Mouse (Mus musculus) kidney, adult 18-20 months (tissue): ENCODE data around the gene AI413582.

Experiments
- DNase-seq: peaks from one replicate; pipeline ENCODE4 v3.0.0; 2021

Gene AI413582

DNA sequence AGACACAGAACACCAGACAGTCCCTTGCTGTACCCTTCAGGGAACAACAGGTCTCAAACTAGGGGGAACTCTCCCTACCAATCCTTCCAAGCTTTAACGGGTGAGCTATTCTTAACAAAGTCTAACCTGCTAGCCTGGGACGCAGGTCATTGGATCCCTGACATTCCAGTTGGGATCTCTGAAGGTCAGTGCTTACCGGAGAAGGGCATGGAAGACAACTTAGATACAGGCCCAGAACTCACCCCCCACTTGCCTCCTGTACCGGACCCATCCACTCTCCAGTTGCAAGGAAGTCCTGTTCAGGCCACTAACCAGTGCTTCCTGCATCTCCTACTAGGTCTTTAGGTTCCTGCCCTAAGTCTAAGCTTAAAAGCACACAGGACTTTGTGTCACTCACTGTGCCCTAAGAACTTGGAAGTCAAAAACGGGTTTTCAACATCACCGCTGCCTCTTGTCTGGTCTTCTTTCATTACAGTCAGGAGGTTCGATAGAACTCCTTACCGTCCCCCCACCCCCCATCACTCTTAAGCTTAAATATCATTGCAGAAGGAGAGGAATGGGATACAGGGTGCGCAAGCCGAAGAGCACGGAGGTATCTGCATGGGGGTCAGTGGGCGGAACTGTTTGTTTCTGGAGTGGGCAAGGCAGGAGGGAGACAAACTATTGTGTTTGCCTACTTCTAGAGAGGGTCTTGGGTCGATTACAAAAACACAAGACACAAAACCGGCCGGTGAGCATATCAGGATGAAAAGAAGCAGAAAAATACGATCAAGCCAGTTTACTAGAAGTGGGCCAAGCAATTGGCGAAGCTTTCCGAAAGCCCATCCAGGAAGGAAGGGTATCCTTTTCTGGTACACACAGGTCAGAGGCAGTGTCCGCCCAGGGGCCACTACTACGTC lies 11.2 kb downstream of the AI413582 start:
- DNase-seq, result peak; percentile 14

DNA sequence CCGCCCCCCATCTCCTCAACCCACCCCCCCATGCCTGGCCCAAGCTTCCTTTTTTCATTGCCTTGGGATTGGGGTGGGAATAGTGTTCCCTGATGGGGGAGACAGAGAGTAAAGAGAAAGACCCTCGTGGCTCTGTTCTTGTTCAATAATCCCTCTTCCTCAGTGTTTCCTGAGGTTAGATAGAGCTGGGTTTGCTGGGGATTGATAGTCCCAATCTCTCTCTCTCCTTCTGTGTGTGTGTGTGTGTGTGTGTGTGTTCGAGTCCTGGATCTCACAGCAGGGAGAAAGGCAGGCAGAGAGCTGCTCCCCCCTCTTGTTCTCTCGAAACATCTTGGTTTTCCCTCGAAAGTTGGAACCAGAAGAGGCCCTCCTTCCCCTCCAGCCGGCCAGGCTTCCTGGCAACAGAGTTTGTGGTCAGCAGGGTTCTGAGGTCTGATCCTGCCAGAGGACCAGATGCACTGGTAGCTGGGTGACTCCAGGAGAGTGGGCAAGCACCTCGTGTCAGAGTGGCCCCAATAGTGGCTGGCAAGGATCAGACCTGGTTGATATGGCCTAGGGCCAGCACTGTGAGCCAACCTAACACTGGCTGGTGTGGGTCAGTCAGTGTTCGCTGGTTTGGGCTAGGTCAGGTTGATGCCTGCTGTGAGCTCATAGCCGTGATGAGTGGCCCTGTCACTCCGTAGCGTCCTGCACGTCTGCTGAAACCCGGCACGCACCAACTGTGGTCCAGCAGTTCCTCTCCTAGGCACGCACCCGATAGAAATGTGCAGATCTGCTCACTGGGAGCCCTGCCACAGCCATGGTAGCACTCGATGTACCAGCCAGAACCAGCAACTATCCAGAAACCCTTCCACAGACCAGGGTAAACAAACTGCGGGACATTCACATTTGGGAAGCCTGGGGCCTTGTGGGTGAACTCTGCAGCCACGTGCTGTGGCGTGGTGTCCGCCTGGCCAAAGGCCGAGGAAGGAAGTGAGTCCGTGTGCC lies 13.0 kb downstream of the AI413582 start:
- peak; percentile 15 for DNase-seq

DNA sequence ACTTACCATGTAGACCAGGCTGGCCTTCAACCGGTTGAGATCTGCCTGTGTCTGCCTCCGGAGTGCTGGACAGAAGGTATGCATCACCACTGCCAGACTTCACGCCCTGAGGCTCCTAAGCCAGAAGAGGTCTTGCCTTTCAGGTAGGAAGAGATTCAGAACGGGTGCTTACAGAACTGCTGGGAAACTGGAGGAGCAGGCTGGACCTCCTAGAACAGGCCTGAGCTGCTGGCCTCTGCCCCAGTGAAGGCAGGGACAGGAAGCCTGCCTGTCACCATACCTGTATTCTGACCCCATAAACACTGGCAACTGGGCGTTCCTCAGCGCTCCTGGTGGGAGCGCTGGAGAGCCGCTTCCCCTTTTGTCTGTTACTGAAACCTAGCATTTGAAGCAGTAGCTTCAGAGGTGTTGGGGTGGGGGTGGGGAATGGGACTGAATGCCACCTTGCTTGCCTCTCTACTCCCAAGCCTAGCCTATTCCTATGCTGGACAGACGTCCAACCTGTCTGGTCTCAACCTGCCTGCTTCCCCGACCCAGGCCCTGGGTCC lies 14.1 kb downstream of the AI413582 start:
- no peak for DNase-seq

DNA sequence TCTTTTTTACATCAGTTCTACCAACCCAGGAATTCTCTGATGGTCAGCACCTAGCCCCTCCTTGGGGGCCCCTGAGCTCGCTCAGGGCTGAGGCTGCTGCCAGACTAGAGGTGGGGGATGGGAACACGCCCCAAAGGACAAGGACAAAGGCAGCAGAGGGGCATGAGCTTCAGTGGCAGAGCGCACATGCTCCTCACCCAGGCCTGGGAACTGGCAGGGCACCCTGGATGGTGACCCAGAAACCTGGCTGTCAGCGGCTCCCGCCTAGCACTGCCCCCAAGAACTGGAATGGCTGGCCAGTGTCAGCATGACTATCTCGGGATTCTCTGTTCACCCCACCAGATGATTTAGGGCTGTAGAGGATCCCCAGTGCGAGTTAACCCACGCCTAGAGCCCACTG lies 16.3 kb downstream of the AI413582 start:
- DNase-seq, result no peak

GRCm38 (mm10) chr17:27547253-27547868 lies 18.2 kb downstream of the AI413582 start:
- DNase-seq, result peak; percentile 20

DNA sequence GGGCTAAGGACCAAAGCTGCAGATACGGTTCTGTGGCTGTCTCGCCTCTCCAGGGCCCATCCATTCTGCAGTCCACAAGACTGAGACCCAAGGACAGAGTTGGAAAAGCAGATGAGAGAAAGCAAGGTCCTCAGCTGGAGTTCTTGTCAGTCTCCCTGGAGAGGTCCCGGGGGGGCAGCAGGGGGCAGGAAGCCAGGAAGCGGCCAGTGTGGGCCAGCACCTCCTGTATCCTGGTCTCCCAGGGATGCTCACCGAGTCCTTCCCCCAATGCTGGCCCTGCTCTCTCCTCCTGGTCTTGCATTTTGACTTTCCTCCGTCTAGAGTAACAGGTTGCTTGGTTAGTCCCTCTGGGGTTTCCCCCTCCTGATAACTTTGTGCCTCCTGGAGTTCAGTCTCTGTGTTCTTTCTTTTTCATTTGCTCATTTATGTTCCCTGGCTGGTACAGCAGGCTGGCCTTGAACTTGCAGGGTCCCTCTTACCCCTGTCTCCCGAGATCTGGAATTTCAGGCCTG lies 18.9 kb downstream of the AI413582 start:
- DNase-seq, result no peak

- no peak for DNase-seq
These were observed 19.6 kb downstream of the AI413582 start for GRCm38 (mm10) chr17:27545991-27546390.

DNA sequence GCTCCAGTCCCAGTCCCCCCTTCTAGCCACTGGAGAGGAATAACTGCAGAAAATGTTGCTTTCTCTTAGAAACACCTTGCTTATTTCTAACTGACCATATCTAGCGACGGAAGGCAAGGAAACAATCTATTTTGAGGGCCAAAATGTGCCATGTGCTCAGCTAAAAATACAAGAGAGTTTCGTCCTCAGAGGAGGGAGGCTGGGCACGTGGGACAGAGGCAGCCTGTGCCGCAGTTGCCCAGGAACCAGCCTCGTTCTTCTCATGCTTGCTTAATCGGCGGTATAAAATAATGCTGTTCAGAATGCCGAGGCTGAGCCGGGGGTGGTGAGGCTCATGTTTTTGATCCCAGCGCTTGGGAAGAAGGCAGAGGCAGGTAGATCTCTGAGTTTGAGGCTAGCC lies 21.0 kb downstream of the AI413582 start:
- DNase-seq, result no peak

GRCm38 (mm10) chr17:27541984-27542383 lies 23.6 kb downstream of the AI413582 start:
- DNase-seq, result no peak

- no peak for DNase-seq
These were observed 24.3 kb downstream of the AI413582 start for GRCm38 (mm10) chr17:27541261-27541660.

GRCm38 (mm10) chr17:27534718-27535117 lies 30.8 kb downstream of the AI413582 start:
- DNase-seq, result peak; percentile 91

- no peak for DNase-seq
These were observed 32.2 kb downstream of the AI413582 start for GRCm38 (mm10) chr17:27533354-27533753.

GRCm38 (mm10) chr17:27532095-27532494 lies 33.5 kb downstream of the AI413582 start:
- no peak for DNase-seq

GRCm38 (mm10) chr17:27528767-27529166 lies 36.8 kb downstream of the AI413582 start:
- DNase-seq, result no peak

- DNase-seq, result no peak
These were observed 37.5 kb downstream of the AI413582 start for GRCm38 (mm10) chr17:27528030-27528429.

DNA sequence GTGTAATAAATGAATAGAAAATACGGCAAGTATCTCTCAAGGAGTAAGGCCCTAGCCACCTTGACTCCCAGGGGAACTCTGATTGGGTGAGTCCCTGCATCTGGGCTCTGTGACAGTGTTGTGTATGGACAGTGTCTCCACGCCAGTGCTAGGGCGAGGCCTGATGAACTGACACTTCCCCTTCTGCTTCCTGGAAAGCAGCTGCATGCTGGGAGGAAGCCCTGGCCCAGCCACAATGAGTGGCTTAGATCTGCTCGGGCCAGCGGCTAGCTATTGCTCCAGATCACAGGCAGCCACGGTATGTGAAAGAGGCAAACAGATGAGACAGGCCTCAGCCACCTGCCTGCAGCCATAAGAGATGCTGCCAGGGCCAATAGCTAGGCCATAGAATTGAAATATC lies 38.4 kb downstream of the AI413582 start:
- DNase-seq, result no peak

GRCm38 (mm10) chr17:27523121-27523520 lies 42.4 kb downstream of the AI413582 start:
- no peak for DNase-seq

- DNase-seq, result no peak
These were observed 44.3 kb downstream of the AI413582 start, which contains the start of gene Grm4 for GRCm38 (mm10) chr17:27521303-27521702. Gene Grm4, minus strand, starts transcription at chr17:27521403.

DNA sequence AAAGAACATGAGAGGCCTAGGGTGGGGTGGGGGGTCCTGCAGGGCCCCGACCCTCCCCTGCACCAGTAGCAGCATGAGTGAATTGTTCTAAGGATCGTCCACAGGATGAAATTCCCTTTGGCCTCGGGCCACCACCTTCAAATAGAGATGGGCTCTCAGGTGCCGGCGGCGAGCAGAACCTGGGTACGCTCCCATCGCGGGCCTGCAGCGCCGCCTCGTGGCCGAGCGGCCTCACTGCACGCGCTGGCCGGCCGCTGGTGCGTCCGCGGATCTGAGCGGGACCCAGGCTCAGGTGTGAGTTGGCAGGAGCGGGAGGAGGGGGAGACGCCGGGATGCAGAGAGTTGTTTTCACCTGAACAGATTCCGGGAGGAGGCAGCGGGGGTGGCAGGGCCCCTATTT lies 45.0 kb downstream of the AI413582 start:
- DNase-seq, result peak; percentile 64

- no peak for DNase-seq
These were observed 46.6 kb downstream of the AI413582 start for GRCm38 (mm10) chr17:27518700-27519595.

- no peak for DNase-seq
These were observed 47.3 kb downstream of the AI413582 start for GRCm38 (mm10) chr17:27518296-27518695.
